Mouse (Mus musculus) embryonic fibroblast, embryonic 13.5 days (primary cell): ENCODE data around the gene Dnah11.

Experiments used
- CTCF ChIP-seq: IDR thresholded peaks from 2 replicates; pipeline ENCODE4 v1.5.1; 2011; ENCODE audit warnings: mild to moderate bottlenecking, control low read depth, low read length, moderate library complexity, borderline replicate concordance; ENCODE audit not compliant: insufficient read depth
- POLR2A ChIP-seq: IDR thresholded peaks from 2 replicates; pipeline ENCODE4 v1.6.1; 2011; ENCODE audit warnings: low read depth, mild to moderate bottlenecking, control low read depth, low read length, moderate library complexity

GRCm38 (mm10) chr12:118042196-118042595 is 156.6 kb downstream of the Dnah11 start:
- TF ChIP-seq CTCF (no peak), POLR2A (no peak)
